Mouse (Mus musculus): ENCODE data around the gene Efr3b.
"Not testable (repeated sequence)": the region's sequence is repeated elsewhere in the genome, so short reads cannot be mapped to it uniquely, and the experiment has no call there.

Efr3b gene

DNA sequence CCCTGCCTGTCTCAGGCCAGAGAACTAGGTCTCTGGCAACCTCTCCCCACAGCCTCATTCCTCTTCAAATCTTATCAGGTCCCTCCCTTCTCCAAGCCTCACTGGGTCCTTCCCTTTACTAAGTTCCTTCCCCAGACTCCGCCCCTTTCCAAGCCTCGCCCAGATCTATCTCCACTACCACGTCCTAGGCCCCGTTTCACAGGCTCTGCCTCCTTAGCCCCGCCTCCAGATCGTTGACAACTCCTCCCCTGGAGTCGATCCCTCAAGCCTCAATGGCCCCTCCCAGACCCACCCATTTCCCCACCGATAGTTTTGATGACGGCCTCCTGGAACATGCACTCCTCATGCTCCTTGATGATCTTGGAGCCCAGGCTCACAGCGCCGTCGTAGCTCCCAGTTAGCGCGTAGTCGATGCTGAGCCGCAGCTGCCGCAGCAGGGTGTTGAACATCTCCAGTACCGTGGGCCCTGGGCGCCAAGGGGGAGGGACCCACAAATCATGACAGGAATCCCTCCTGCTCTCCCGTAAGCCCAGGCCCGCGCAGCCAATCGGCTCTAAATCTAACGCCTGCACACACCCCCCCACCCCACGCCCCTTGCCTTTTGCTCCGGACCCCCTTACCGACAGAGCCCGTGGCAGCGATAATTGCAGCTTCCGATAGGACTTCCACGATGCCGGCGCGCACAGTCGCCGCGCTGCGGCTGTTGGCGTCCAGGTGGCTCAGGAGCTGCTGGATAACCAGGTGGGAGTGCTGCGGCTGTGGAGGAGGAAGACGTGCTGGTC lies 57.2 kb downstream of the Efr3b start:
- peak; percentile 93 for DNase-seq (ENCODE audit: low read depth, low spot score)

DNA sequence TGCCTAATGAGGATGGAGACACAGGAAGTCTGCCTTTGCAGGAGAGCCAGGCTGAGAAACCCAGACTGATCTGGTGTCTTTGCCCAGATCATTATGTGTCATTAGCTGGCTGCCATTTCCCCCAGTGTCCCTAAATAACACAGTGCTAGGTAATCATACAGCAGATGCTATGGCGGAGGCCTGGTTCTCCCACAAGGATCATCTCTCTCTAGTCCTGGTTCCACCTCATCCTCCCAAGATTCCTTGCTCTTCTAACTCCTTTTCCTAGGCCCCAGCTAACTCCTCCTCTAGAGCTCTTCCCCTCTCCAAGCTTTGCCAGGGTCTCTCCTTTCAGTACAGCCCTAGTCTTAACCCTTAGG lies 57.7 kb downstream of the Efr3b start:
- DNase-seq (ENCODE audit: low read depth, low spot score) = no peak

DNA sequence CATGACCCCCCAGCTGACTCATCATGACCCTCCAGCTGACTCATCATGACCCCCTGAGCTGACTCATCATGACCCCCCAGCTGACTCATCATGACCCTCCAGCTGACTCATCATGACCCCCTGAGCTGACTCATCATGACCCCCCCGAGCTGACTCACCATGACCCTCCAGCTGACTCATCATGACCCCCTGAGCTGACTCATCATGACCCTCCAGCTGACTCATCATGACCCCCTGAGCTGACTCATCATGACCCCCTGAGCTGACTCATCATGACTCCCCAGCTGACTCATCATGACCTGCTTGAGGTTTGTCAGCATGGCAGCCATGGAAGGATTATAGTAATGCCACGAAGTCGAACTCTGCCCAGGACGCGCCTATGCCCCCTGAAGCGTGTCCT lies 65.5 kb downstream of the Efr3b start:
- not testable (repeated sequence) for DNase-seq (ENCODE audit: low read depth, low spot score)

DNA sequence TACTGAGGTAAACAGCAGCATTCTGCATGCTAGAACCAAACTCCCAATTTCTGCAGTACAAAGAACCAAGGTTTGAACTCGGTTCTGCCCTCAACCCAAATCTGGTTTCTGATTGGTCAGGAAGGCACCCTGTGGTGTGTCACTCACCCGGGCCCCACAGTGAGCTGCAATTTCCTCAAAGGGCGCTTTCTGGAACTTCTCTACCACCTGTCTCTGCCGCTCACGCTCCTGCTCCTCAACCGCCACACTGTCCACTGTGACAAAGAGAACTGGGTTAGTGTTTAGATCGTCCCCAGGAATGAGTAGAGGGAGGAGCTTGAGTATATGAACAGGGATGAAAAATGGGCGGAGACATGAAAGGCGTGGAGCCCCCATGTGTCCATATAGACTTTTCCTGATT lies 70.3 kb downstream of the Efr3b start:
- no peak for DNase-seq (ENCODE audit: low read depth, low spot score)

DNA sequence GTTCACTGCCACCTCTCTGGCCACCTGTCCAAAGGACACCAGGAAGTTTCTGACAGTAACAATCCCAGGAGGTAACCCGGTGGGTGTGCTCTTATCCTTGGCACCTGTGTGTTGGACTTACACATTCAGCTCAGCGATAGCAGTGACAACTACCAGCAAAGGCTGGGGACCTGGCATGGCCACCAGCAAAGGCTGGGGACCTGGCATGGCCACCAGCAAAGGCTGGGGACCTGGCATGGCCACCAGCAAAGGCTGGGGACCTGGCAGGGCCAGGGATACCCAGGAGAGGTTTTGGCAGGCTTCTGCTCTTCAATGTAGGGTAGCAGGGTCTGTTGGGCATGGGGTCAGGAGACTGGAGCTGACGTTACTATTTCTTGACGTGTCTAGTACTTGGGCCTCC lies 71.5 kb downstream of the Efr3b start:
- DNase-seq (ENCODE audit: low read depth, low spot score) = no peak

DNA sequence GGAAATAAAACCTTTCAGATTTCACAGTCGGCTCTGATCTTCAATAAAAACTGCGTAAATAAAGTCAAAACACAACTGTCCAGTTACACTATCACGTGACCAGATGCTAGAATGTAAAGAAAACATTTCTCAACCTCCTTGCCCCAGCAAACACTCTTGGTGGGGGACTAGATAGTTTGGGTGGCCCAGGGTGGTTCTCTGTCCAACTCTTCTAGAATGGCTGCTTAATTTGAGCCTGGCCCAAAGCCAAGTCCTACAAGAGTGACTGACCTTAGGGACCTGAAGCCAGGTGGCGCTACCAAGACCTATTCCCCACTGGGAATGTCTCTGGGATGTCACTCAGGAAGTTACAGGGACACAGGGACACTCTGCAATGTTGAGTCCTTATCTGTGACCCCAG lies 78.2 kb downstream of the Efr3b start:
- DNase-seq (ENCODE audit: low read depth, low spot score) = no peak

GRCm38 (mm10) chr12:3959791-3960543 lies 78.7 kb downstream of the Efr3b start:
- DNase-seq (ENCODE audit: low read depth, low spot score) = peak; percentile 81

GRCm38 (mm10) chr12:3956351-3956750 lies 82.4 kb downstream of the Efr3b start:
- DNase-seq (ENCODE audit: low read depth, low spot score) = no peak

- no peak for DNase-seq (ENCODE audit: low read depth, low spot score)
Measured at GRCm38 (mm10) chr12:3955371-3955770, 83.3 kb downstream of the Efr3b start.

DNA sequence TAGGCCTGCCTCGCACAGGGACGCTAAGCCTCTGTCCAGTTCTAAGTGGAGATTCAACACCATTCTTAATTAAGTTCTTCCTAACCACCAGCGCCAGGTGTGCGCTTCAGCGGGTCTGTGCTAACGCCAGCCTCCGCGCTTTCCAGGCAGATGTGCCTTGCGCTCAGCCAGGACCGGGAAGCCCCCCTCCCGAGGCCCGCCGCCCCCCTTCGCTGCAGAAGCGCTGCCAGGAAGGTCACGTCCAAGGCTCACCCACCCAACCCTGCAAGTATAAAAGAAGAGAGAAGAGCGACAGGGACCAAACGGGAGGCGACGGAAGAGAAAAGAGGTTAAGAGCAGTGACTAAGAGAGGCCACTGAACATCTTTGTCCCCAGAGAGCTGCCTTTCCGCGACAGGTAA lies 84.1 kb downstream of the Efr3b start, which contains the start of gene Pomc:
TSS of gene Pomc (plus strand) at position 301 of the 400 bp plus-strand sequence.
- DNase-seq (ENCODE audit: low read depth, low spot score) = no peak

- DNase-seq (ENCODE audit: low read depth, low spot score) = no peak
Measured at GRCm38 (mm10) chr12:3947503-3947902, 91.2 kb downstream of the Efr3b start.

- DNase-seq (ENCODE audit: low read depth, low spot score) = no peak
Measured at GRCm38 (mm10) chr12:3944454-3945073, 94.2 kb downstream of the Efr3b start.

DNA sequence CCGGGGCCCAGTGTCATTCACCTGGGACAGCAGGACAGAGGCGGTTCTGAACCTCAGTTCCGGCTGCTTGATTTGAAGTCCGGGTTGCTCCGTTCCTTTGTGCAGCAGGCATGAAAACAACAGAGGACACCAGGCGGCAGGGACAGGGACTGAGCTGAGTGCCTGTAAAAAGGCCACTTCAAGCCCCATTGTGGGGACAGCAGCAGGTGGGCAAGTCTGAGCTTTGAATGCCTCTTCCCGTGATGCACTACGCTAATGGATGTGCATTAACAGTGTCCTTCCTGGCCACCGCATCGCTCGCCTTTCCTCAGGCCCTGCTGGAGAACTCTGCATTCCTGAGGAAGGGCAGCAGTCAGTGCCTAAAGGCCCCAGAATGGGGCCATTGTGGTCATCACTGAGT lies 96.7 kb downstream of the Efr3b start:
- DNase-seq (ENCODE audit: low read depth, low spot score) = no peak

GRCm38 (mm10) chr12:3930090-3930865 lies 108.4 kb downstream of the Efr3b start:
- DNase-seq (ENCODE audit: low read depth, low spot score) = not testable (repeated sequence)

- DNase-seq (ENCODE audit: low read depth, low spot score) = no peak
Measured at GRCm38 (mm10) chr12:3928841-3929240, 109.9 kb downstream of the Efr3b start.

- DNase-seq (ENCODE audit: low read depth, low spot score) = peak; percentile 36
Measured at GRCm38 (mm10) chr12:3926127-3926526, 112.6 kb downstream of the Efr3b start.

DNA sequence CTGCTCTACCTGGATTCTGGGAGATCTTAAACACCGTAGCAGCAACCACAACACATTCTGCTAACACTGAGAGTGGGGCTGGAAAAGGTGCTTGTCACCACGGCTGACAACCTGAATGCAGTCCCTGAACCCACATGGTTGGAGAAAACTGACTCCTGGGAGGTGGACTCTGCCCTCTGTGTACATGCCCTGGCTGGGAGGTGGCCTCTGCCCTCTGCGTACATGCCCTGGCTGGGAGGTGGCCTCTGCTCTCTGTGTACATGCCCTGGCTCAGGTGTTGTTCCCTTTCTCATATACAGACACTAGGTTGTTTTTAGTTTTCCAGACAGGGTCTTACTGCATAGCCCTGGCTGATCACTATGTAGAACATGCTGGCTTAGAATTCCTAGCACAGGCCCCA lies 119.3 kb downstream of the Efr3b start:
- no peak for DNase-seq (ENCODE audit: low read depth, low spot score)

DNA sequence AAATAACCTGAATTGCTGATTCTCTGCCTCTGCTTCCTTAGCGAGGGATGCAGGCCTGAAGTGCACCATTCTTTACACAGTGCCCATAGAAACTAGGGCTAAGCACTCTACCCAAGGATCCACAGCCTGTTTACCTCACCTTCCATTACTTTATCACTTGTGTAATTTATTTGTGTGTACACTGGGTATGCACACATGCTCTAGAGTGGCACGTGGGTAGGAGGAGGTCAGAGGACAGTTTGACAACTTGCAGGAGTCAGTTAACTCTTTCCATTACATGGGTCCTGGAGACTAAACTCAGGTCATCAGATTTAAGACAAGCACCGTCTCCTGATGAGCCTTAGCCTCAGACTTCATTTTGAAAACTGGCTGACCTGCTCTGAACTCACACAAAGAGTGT lies 120.1 kb downstream of the Efr3b start:
- DNase-seq (ENCODE audit: low read depth, low spot score) = no peak

- no peak for DNase-seq (ENCODE audit: low read depth, low spot score)
Measured at GRCm38 (mm10) chr12:3917668-3918341, 120.9 kb downstream of the Efr3b start.

DNA sequence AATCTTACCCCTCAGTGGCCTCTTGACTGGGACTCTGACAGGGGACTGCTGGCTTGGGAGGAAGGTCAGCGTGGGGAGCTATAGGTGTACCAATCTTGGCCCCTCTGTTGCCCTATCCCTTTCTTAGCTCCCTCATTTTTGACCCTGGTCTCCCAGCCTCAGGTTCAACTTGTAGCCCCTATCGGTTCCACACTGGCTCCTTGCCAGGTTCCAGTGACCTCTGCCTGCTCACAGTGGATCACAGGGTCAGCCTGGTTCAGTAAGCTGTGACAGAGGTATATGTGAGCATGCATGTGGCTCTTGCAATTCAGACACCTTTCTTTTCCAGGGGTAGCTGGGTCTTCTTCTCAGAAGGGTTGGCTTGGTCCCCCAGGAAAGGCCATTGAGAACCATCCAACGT lies 122.9 kb downstream of the Efr3b start:
- DNase-seq (ENCODE audit: low read depth, low spot score) = no peak
